Mouse (Mus musculus) left cerebral cortex, adult 2 months (tissue): ENCODE measurements at regions not wholly inside any gene's neighbourhood (a gene's known extent, or its start where the extent isn't known, plus 50 kb on each side); places are given as distances from the start of the nearest gene placed in this dataset.

Source experiments
- DNase-seq, 2 experiments: peaks; one replicate each; pipeline ENCODE4 v3.0.0; 2021 to 2022; ENCODE audit warnings: low spot score in 2 of 2, mixed read lengths in 1 of 2; ENCODE audit errors: extremely low spot score in 1 of 2
- H3K27ac ChIP-seq: fragments of 200-600 bp; 2 replicates; pipeline ENCODE4 v1.8.1; 2022
- H3K4me3 ChIP-seq: fragments of 200-600 bp; 2 replicates; pipeline ENCODE4 v1.8.1; 2022
- CTCF ChIP-seq: fragments of 200-600 bp; IDR thresholded peaks from 2 replicates; pipeline ENCODE4 v1.8.1; 2022; ENCODE audit warnings: antibody characterized with exemption, mild to moderate bottlenecking, moderate library complexity
- intact Hi-C: fragments of 180-260 bp; cut with DNase I; formaldehyde crosslinking; loops from one replicate; pipeline ENCODE4 v1.15.1; 2025

- Histone ChIP-seq H3K27ac (peak overlapping the region; percentile 76), H3K4me3 (no peak overlapping the region)
- intact Hi-C loops = loop anchor here (5.0 kb wide), 3 partner anchors 48 to 87 kb away; no protein-coding TSS in a partner anchor
- TF ChIP-seq CTCF = no peak
- no peak for DNase-seq
Observed at GRCm38 (mm10) chr12:17085209-17085574, 73.7 kb upstream of the 2410004P03Rik start.

GRCm38 (mm10) chr12:17084499-17085208 lies 73.1 kb upstream of the 2410004P03Rik start:
- intact Hi-C loops = loop anchor here (5.0 kb wide), 3 partner anchors 47 to 88 kb away; no protein-coding TSS in a partner anchor
- no peak for TF ChIP-seq CTCF
- Histone ChIP-seq H3K27ac (peak overlapping the region; percentile 76), H3K4me3 (no peak overlapping the region)
- DNase-seq = peak; percentile 65 to 75

GRCm38 (mm10) chr12:17071691-17072454 lies 60.3 kb upstream of the 2410004P03Rik start:
- no peak overlapping the region; the same call in 1 of the 2 replicates for H3K27ac ChIP-seq
- DNase-seq = no peak
- intact Hi-C loops = loop anchor here (2.0 kb wide), 1 partner anchor 99 kb away; no protein-coding TSS in a partner anchor
- H3K4me3 ChIP-seq = no peak overlapping the region
- TF ChIP-seq CTCF = no peak

GRCm38 (mm10) chr12:17069808-17070207 lies 58.3 kb upstream of the 2410004P03Rik start:
- intact Hi-C loops = loop anchor here (1.0 kb wide), 1 partner anchor 89 kb away; no protein-coding TSS in a partner anchor
- Histone ChIP-seq H3K27ac (peak overlapping the region; percentile 68), H3K4me3 (no peak overlapping the region)
- no peak for TF ChIP-seq CTCF
- peak; percentile 65 to 80 for DNase-seq

- Histone ChIP-seq H3K4me3 (no peak overlapping the region), H3K27ac (peak overlapping the region; percentile 68; the same call in 1 of the 2 replicates)
- no peak for TF ChIP-seq CTCF
- no peak for DNase-seq
- intact Hi-C loops = no loop called here
Observed at GRCm38 (mm10) chr12:17069161-17069560, 57.6 kb upstream of the 2410004P03Rik start.

GRCm38 (mm10) chr12:17063920-17064319 lies 52.4 kb upstream of the 2410004P03Rik start:
- H3K4me3 ChIP-seq = no peak overlapping the region
- no peak for DNase-seq
- H3K27ac ChIP-seq = peak overlapping the region; percentile 40; the same call in 1 of the 2 replicates
- no peak for TF ChIP-seq CTCF
- intact Hi-C loops = no loop called here
